Mouse (Mus musculus) cerebellum, postnatal 10 days (tissue): ENCODE results near the gene Gpr135.
A peak's percentile ranks its signal among the peaks of the same experiment; 100 is the strongest.

ENCODE experiments used
- DNase-seq, 2 experiments: peaks; one replicate each; pipeline ENCODE4 v3.0.0; 2021; ENCODE audit warnings: mixed read lengths in 2 of 2

Gpr135 gene

GRCm38 (mm10) chr12:72070327-72071269 is at the start of gene Gpr135:
Gpr135 (minus strand) TSS chr12:72071125.
- peak; percentile 93 to 94 for DNase-seq

DNA sequence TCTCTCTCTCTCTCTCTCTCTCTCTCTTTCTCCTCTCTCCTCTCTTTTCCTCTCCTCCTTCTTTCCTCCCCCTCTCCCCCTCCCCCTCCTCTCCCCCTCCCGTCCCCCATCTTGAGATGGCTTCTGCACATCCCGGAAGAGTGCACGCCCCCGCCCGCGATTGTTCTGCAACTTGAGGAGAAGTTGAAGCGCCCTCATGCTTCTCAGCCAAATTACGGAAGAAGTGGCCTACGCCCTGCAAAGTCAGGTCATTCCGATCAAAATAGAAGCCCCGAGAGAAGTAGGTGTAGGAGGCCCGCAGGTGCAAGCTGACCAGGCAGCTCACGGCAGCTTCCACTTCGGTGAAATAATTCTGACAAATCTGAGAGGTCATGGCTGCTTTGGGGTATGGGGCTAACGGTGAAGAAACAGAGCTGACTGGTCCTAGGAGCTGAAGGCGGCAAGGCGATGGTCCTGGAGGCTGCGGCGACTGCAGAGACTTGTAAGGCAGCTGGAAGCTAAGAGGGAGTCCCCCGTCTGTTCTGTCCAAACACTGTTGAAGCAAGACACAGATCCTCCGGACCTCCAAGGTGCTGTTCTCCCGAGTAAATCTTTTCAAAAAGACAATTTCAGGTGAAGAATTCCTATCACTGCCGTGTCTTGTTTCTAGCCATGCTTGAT is 44.9 kb upstream of the Gpr135 start:
- DNase-seq = no peak

GRCm38 (mm10) chr12:72115126-72115525 is 44.2 kb upstream of the Gpr135 start:
- DNase-seq = no peak

DNA sequence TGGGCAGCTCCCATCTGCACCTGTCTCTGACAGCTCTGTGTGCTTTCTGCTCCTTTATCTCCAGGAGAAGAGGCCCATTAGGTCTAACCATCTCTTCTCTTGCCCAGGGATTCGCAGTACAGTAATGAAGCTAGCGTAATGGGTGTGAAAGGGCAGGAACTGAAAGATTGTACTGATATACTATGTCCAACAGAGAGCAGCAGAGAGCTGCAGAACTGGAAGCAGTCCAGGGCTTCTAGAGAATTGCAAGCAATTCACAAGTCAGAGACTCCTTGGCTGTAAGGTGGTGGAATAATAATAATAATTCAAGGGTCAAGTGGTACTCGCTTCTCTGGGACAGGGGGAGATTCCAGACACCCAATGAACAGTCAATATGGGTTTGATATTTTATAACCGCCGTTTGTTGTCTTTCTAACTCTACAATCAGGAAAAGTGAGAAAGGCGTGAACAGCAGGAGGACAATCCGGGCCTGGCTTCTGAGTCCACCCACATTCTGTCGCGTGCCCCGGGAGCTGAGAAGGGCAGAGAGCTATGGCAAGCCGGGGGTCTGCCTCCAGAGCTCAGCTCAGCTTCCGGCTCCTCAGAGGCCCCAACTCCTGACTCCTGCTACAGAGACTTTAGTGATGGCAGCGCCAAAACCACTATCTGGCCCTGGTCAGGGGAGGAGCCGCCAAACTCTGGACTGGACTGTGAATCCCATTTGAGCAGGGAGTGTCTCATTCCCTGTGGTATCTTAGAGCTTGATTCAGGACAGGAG is 33.8 kb upstream of the Gpr135 start:
- DNase-seq = peak; percentile 84 to 90

DNA sequence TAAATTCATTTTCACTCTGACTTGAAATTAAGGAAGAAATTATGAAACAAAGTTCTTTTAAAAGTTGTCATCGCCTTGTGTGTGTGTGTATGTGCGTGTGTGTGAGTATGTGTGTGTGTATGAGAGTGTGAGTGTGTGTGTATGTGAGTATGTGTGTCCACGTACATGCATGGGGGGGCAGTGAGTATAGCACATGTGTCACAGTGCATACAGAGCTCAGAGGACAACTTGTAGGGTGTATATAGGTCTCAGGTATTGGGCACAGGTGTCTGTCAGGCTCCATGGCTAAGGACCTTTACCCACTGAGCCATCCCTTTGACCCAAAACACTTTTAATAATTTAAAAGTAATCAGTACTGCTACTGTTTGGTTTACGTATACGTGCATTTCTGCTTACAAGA is 33.1 kb upstream of the Gpr135 start:
- no peak for DNase-seq

- no peak for DNase-seq
Observed at GRCm38 (mm10) chr12:72102776-72103175, 31.9 kb upstream of the Gpr135 start.

DNA sequence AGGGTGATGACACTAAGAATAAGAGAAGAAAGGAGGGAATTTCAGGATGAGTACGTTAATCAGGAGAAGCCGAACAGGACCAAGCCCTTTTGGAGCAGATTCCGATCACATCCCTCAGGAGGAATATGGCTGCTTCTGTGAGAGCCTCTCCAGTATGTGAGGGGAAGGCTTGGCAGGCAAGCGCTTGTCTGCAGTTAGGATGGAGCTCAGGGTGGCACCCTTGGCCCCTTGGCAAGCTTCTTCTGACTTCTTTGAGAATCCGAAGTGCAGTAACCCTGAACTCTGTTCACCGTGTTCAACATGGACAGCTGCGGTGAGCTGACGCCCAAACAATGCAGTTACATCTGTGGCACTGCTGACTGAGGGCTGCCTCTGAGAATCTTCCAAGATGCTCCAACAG is 26.0 kb upstream of the Gpr135 start:
- no peak for DNase-seq

- DNase-seq = no peak
Observed at GRCm38 (mm10) chr12:72089802-72090201, 18.9 kb upstream of the Gpr135 start.

- DNase-seq = peak in 1 of 2 experiments; percentile 42
Observed at GRCm38 (mm10) chr12:72086166-72086825, 15.4 kb upstream of the Gpr135 start.

DNA sequence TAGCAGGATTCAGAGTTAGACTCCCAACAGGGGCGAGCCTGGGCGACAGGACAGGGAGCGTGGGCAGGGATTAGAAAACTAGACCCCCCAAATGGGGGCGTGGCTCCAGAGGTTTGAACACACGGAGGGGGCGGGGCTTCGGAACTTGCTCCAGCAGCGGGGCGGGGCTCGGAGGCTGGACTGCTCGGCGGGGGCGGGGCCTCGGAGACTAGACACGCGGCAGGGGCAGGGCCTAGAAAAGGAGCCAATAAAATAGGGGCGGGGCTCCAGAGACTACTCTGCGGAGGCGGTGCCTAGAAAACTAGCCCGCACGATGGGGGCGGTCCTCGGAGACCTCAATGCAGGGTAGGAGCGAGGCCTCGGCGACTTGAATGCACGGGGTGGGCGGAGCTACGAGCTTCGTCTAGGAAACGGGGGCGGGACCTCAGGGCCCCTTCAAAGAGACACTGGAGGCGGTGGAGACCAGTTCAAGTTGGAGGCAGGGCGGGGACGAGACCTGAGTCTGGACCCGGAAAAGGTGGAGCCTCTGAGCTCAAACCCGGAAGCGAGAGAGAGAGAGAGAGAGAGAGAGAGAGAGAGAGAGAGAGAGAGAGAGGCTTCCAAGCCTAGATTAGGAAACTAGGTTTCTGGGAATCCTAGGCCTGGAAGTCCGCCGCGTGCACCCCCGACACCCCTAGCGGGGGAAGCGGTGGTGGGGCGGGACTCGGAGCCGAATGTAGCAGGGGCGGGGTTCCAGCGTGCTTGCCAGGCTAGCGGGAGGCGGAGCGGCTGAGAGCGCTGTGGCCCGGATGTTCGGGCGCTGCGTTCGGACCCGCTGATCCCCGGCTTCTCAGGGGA is 14.6 kb upstream of the Gpr135 start, which contains the start of the genes L3hypdh and Jkamp:
TSS of gene L3hypdh (minus strand) at position 111 of the 837 bp plus-strand sequence.
TSS of gene Jkamp (plus strand) at position 261 of the 837 bp plus-strand sequence.
- peak; percentile 100 for DNase-seq

DNA sequence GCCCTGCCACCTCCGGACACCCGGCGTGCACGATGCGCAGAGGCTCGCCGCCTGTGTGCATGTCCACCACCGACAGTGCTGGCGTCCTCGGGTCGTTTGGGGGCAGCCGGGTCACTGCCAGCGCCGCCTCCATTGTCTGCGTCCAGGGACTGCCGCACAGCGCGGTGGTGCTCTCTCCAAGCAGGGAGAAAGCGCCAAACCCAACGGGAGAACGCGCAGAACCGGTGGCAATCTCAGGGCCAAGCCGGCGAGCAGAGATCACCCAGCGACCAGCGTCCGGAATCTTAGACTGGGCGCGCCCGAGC is 14.1 kb upstream of the Gpr135 start:
- no peak for DNase-seq

- peak; percentile 75 to 79 for DNase-seq
Observed at GRCm38 (mm10) chr12:72084261-72085023, 13.5 kb upstream of the Gpr135 start.

DNA sequence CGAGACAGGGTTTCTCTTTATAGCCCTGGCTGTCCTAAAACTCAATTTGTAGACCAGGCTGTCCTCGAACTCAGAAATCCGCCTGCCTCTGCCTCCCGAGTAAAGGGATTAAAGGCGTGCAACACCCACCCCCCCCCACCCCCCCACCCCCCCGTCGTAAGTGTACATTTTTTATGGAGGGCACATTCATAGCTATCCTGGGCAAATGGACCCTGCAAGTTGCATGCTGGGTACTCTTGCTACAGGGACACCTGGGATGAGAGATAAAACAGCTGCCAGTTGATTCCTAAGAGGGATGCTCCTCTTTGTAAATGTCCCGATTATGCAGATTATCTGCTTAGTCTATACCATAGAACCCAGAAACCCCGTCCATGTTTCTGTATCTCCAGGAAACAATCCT is 12.3 kb upstream of the Gpr135 start:
- DNase-seq = no peak

GRCm38 (mm10) chr12:72082370-72082769 is 11.4 kb upstream of the Gpr135 start:
- peak; percentile 27 for DNase-seq

GRCm38 (mm10) chr12:72081961-72082360 is 11.0 kb upstream of the Gpr135 start:
- no peak for DNase-seq

GRCm38 (mm10) chr12:72078248-72078647 is 7.3 kb upstream of the Gpr135 start:
- no peak for DNase-seq

- no peak for DNase-seq
Observed at GRCm38 (mm10) chr12:72069626-72070326, 1.1 kb downstream of the Gpr135 start.

DNA sequence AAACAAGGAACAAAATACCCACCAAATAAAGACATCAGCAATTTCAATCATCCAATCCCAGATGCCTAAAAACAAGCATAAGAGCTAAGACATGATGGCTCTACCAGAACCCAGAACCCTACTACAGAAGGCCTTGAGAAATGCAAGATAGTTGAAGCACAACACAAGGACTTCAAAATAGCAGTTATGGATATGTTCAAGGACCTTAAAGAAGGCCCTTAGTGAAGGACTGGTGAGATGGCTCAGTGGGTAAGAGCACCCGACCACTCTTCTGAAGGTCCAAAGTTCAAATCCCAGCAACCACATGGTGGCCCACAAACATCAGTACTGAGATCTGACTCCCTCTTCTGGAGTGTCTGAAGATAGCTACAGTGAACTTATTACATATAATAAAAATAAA is 13.1 kb downstream of the Gpr135 start:
- no peak for DNase-seq

DNA sequence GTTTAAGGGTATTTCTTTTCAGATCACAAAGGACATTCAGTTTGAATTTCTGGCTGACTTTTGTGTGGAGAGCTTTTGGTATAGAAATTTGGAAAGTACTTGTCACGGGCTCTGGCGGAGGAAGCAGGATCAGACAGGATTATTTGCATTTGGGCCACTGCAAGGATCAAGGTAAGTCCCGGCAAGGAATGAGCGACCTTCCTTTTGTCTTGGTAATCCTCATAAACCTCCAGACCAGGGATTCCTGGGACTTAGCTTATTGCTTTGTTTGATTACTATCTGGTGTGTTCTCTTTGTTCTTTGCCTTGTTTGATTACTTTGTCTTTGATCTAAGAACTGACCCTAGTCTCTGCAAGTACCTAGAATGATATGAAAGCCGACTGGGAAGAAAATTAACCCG is 17.1 kb downstream of the Gpr135 start:
- no peak for DNase-seq

GRCm38 (mm10) chr12:72053303-72053702 is 17.6 kb downstream of the Gpr135 start:
- peak; percentile 41 to 71 for DNase-seq
